Mouse (Mus musculus) neural tube, embryonic 13.5 days (tissue): ENCODE results near the gene 2900026A02Rik. TPM values are rescaled to one million over a fixed set of nuclear protein-coding genes. Genes with fewer than 3 reads are reported as not detected.

Experiments used
- ATAC-seq: fragments of 200-750 bp; cut with Nextera tagmentation; 2 replicates; pipeline ENCODE4 v1.8.0; 2017; ENCODE audit warnings: low read depth, mild to moderate bottlenecking, moderate TSS enrichment, moderate library complexity
- H3K27ac ChIP-seq: fragments of 300-500 bp; sonication (generic); replicated peaks from 2 replicates; pipeline ENCODE4 v1.5.1; 2015; ENCODE audit warnings: moderate library complexity, mild to moderate bottlenecking, inconsistent platforms
- H3K27me3 ChIP-seq: fragments of 300-500 bp; sonication (generic); 2 replicates; pipeline ENCODE4 v1.6.1; 2015; ENCODE audit warnings: mild to moderate bottlenecking, inconsistent platforms
- H3K36me3 ChIP-seq: fragments of 300-500 bp; sonication (generic); 2 replicates; pipeline ENCODE4 v1.6.1; 2015; ENCODE audit warnings: mild to moderate bottlenecking, inconsistent platforms
- H3K4me1 ChIP-seq: fragments of 300-500 bp; sonication (generic); replicated peaks from 2 replicates; pipeline ENCODE4 v1.6.1; 2015; ENCODE audit warnings: inconsistent platforms
- H3K4me2 ChIP-seq: fragments of 300-500 bp; sonication (generic); 2 replicates; pipeline ENCODE4 v1.6.1; 2015; ENCODE audit warnings: inconsistent platforms, mild to moderate bottlenecking, moderate library complexity
- H3K4me3 ChIP-seq: fragments of 300-500 bp; sonication (generic); 2 replicates; pipeline ENCODE4 v1.5.1; 2015; ENCODE audit warnings: mild to moderate bottlenecking, inconsistent platforms
- H3K9ac ChIP-seq: fragments of 300-500 bp; sonication (generic); 2 replicates; pipeline ENCODE4 v1.6.1; 2015; ENCODE audit warnings: moderate library complexity, mild to moderate bottlenecking, inconsistent platforms
- H3K9me3 ChIP-seq: fragments of 300-500 bp; sonication (generic); 2 replicates; pipeline ENCODE4 v1.6.1; 2016; ENCODE audit warnings: inconsistent platforms
- WGBS: fragments of 180-500 bp; shearing (Covaris S2); methylation state at CpG from one replicate; pipeline ENCODE4 v1.1.7; 2015; 5-methylcytosine and 5-hydroxymethylcytosine counted together
- polyA plus RNA-seq: library from polyadenylated mRNA; unstranded; fragments of >200 nt; fragmentation: Nextera tagmentation; extraction: Ambion mirVana; gene quantifications from 2 replicates; pipeline ENCODE4 v1.2.1, GENCODE M21; 2015

Gene 2900026A02Rik
- polyA plus RNA-seq, 1 experiment from 2014 or later, result 2.6 TPM

DNA sequence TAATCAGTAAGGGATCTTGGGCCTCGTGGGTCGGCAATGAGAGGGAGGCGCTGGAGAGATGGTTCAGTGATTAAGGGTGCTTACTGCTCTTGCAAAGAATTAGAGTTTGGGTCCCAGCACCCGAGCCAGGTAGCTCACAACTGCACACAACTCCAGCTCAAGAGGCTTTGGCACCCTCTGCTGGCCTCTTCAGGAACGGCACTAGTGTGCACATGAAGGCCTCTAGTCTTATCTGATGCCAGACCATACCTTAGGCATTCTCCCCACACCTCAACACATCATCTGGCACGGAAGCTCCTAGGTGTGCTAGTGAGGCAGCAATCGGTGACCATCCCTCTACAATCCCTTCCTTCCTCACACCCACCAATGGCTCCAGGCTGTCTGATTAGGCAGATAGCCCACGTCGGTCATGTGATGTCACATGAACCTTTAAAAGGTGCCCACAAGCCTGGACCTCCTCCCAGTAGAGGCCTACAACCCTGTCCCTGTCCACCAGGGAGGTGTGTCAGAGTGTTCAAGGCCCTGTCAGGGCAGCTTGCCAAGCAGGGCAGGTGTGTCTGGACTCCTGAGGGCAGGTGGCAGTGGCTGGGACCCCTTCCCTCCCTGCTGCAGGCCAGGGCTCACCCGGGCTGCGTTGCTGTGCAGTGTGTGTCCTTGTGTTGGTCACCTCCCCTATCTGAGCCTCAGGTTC, 50.8 kb downstream of the 2900026A02Rik start:
- H3K36me3 ChIP-seq, result no peaks in the 10 kb centered on the region
- H3K27ac ChIP-seq, result no peak overlapping the region
- peaks cover 6% of the 10 kb centered on the region for H3K4me1 ChIP-seq
- no peaks in the 10 kb centered on the region for H3K9me3 ChIP-seq
- ATAC-seq, result no peak
- no peak overlapping the region for H3K9ac ChIP-seq
- no peak overlapping the region for H3K4me2 ChIP-seq
- 89% methylated on average over 11 of the region's 11 CpGs for WGBS
- H3K4me3 ChIP-seq, result no peak overlapping the region
- H3K27me3 ChIP-seq, result no peaks in the 10 kb centered on the region

DNA sequence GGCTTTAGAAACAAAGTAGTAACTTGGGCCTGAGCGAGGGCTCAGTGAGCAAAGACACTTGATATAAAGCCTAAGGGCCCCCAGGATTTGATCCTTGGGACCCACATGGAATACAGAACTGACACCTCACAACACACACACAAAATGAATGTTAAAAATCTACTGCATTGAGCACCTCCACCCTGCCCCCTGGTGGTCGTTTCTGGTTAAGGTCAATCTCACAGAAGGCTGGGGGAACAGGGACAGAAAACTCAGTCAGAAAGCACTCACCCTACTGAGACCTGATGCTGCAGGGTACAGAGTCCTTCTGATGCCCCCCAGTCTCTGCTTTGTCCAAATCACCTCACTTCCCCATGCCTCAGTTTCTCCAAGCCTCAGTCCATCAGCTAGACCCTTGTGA, 53.3 kb downstream of the 2900026A02Rik start:
- H3K27me3 ChIP-seq, result no peaks in the 10 kb centered on the region
- ATAC-seq, result no peak
- H3K27ac ChIP-seq, result no peak overlapping the region
- 40% methylated on average over 2 of the region's 2 CpGs for WGBS
- peaks cover 27% of the 10 kb centered on the region for H3K4me1 ChIP-seq
- H3K9me3 ChIP-seq, result no peaks in the 10 kb centered on the region
- no peak overlapping the region for H3K4me2 ChIP-seq
- no peak overlapping the region for H3K9ac ChIP-seq
- no peak overlapping the region for H3K4me3 ChIP-seq
- no peaks in the 10 kb centered on the region for H3K36me3 ChIP-seq

- peaks cover 40% of the 10 kb centered on the region for H3K4me1 ChIP-seq
- WGBS, result 46% methylated on average over 11 of the region's 11 CpGs
- H3K27me3 ChIP-seq, result no peaks in the 10 kb centered on the region
- no peak overlapping the region for H3K9ac ChIP-seq
- H3K4me3 ChIP-seq, result no peak overlapping the region
- H3K4me2 ChIP-seq, result no peak overlapping the region
- 0 out of 2 replicates have a peak overlapping the region, but pooled peaks have one; percentile 10 for H3K27ac ChIP-seq
- no peaks in the 10 kb centered on the region for H3K36me3 ChIP-seq
- H3K9me3 ChIP-seq, result no peaks in the 10 kb centered on the region
- ATAC-seq, result peak; percentile 13; the same call in 1 of the 2 replicates
Measured at GRCm38 (mm10) chr5:113165481-113165880, 55.6 kb downstream of the 2900026A02Rik start.

DNA sequence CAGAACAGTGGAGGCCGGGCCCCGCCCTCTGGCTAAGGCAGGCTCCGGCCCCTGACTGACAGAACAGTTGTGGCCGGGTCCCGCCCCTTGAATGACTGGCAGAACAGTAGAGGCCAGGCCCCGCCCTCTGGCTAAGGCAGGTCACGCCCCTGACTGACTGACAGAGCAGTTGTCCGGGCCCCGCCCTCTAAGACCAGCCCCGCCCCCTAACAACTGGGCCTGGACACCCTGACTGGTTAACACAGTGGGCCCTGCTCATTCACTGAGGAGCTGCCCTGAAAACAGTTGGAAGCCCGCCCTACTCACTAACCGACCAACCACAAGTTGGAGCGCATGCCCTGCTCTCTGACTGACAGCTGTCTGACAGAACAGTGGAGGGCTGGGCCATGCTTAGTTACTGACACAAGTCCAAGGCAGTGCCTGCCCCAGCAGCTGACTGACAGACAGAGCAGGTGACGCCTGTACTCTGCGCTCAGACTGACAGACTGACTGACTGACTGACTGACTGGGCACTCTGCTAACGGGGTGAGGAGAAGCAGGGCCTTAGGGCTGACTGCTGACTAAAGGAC, 56.1 kb downstream of the 2900026A02Rik start:
- H3K27ac ChIP-seq, result 0 out of 2 replicates have a peak overlapping the region, but pooled peaks have one; percentile 10

GRCm38 (mm10) chr5:113164448-113164847, 56.6 kb downstream of the 2900026A02Rik start:
- 26% methylated on average over 9 of the region's 9 CpGs for WGBS
- no peak overlapping the region for H3K9ac ChIP-seq
- H3K27ac ChIP-seq, result no peak overlapping the region
- ATAC-seq, result no peak
- no peak overlapping the region for H3K4me3 ChIP-seq
- H3K36me3 ChIP-seq, result no peaks in the 10 kb centered on the region
- H3K4me2 ChIP-seq, result no peak overlapping the region
- no peaks in the 10 kb centered on the region for H3K27me3 ChIP-seq
- no peaks in the 10 kb centered on the region for H3K9me3 ChIP-seq
- H3K4me1 ChIP-seq, result peaks cover 48% of the 10 kb centered on the region

More for the DNA sequence above, 56.1 kb downstream of the 2900026A02Rik start:
- Histone ChIP-seq H3K9ac (no peak overlapping the region), H3K9me3 (no peaks in the 10 kb centered on the region), H3K4me2 (no peak overlapping the region), H3K4me1 (peaks cover 46% of the 10 kb centered on the region), H3K4me3 (no peak overlapping the region), H3K27me3 (no peaks in the 10 kb centered on the region), H3K36me3 (no peaks in the 10 kb centered on the region)
- 7% methylated on average over 16 of the region's 16 CpGs for WGBS
- ATAC-seq, result peak; percentile 67

DNA sequence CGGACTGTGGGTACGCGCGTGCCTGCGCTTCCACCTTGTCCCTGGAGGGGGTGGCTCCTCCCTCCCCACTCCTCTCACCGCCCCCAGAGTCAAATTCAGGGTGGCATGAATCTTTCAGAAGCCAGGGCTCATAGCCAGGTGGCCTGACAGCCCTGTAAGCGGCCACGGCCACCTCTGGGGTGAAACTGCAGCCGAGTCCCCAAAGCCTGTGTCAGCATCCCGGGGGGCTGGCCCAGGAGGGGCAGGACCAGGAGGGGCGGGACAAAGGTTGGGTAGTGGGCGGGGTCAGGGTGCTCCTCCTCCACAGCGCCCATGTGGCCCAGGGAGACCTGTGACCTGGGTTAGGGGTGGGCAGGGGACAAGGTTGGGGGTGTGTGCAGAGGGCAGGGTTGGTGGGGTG, 57.9 kb downstream of the 2900026A02Rik start:
- Histone ChIP-seq H3K4me3 (peak overlapping the region; percentile 20), H3K9me3 (no peaks in the 10 kb centered on the region), H3K36me3 (no peaks in the 10 kb centered on the region), H3K27ac (no peak overlapping the region), H3K27me3 (no peaks in the 10 kb centered on the region), H3K9ac (no peak overlapping the region), H3K4me2 (peak overlapping the region; percentile 47), H3K4me1 (peaks cover 58% of the 10 kb centered on the region)
- WGBS, result 7% methylated on average over 13 of the region's 13 CpGs
- no peak for ATAC-seq

GRCm38 (mm10) chr5:113162699-113163098, 58.3 kb downstream of the 2900026A02Rik start:
- H3K4me3 ChIP-seq, result peak overlapping the region; percentile 20
- H3K4me1 ChIP-seq, result peaks cover 58% of the 10 kb centered on the region
- H3K27me3 ChIP-seq, result no peaks in the 10 kb centered on the region
- H3K4me2 ChIP-seq, result peak overlapping the region; percentile 47
- 16% methylated on average over 9 of the region's 9 CpGs for WGBS
- no peaks in the 10 kb centered on the region for H3K36me3 ChIP-seq
- no peak overlapping the region for H3K9ac ChIP-seq
- no peak for ATAC-seq
- no peaks in the 10 kb centered on the region for H3K9me3 ChIP-seq
- H3K27ac ChIP-seq, result no peak overlapping the region

DNA sequence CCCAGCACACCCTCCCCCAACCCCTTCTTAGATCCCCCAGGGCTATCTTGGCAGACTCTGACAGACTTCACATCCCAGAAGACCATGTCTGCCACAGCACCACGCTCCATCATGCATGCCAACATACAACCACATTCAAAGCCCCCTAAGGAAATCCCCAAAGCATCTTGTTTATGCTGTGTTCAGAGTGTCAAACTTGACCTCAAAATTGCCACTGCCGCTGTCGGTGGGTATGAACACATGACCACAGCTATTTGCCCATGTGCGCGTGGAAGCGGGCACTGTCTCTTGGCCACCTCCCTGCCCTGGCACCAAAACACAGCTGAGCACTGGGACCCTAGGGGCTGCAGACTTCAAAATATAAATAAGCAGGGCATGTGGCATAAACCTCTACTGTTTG, 59.5 kb downstream of the 2900026A02Rik start:
- WGBS, result 79% methylated on average over 6 of the region's 6 CpGs
- Histone ChIP-seq H3K4me3 (no peak overlapping the region), H3K4me2 (no peak overlapping the region), H3K9me3 (no peaks in the 10 kb centered on the region), H3K4me1 (peaks cover 58% of the 10 kb centered on the region), H3K9ac (no peak overlapping the region), H3K27ac (no peak overlapping the region), H3K36me3 (no peaks in the 10 kb centered on the region), H3K27me3 (no peaks in the 10 kb centered on the region)
- no peak for ATAC-seq

DNA sequence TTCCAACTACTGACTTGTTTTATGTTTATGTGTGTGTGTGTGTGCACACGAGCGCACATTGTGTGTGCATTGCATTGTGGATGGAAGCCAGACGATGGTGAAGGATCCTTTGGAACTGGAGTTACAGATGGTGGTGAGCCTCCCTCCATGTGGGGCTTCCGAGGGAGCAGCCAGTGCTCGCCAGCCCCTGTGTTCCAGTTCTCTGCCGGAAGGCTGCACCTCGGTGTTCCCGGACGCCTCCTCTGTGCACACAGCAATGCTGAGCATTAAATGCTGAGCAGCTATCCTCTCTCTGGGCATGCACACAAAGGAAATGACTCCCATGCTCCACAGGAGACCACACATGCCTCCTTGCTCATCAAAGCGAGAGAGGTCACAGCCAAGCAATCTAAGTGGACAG, 60.7 kb downstream of the 2900026A02Rik start:
- 0 out of 2 replicates have a peak overlapping the region, but pooled peaks have one; percentile 6 for H3K27ac ChIP-seq
- no peak overlapping the region for H3K4me3 ChIP-seq
- no peak for ATAC-seq
- 57% methylated on average over 10 of the region's 10 CpGs for WGBS
- H3K9ac ChIP-seq, result no peak overlapping the region
- H3K27me3 ChIP-seq, result no peaks in the 10 kb centered on the region
- H3K4me2 ChIP-seq, result no peak overlapping the region
- peaks cover 53% of the 10 kb centered on the region for H3K4me1 ChIP-seq
- no peaks in the 10 kb centered on the region for H3K9me3 ChIP-seq
- H3K36me3 ChIP-seq, result no peaks in the 10 kb centered on the region

DNA sequence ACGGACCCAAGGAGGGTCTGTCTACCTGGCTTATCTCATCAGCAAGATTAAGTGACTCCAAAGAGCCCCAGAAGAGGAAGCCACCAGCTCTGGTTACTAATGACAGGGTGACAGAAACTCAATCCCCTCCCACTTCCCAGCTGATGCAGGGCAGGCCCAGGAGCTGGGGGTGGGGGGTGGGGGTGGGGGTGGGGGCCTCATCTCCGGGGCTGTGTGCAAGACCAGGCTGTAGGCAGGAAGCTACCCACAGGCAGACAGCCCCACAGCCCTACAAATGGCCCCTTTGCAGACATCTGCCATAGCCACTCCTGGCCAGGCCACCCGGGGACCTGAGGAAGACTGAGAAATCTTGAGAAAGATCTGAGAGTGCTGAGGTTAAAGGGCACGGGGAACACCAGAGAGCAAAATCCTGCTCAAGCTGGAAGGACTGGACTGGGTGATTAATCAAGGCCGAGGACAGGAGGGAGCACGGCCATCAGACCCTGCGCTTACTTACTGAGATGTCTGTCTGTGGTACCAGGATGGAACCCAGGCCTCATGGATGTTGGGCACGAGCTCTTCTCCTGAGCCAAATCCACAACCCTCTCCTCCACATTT, 62.2 kb downstream of the 2900026A02Rik start:
- 0 out of 2 replicates have a peak overlapping the region, but pooled peaks have one; percentile 33 for H3K27ac ChIP-seq
- 46% methylated on average over 8 of the region's 8 CpGs for WGBS
- ATAC-seq, result no peak
- H3K4me1 ChIP-seq, result peaks cover 45% of the 10 kb centered on the region
- no peaks in the 10 kb centered on the region for H3K27me3 ChIP-seq
- H3K36me3 ChIP-seq, result no peaks in the 10 kb centered on the region
- no peak overlapping the region for H3K4me3 ChIP-seq
- H3K4me2 ChIP-seq, result no peak overlapping the region
- H3K9ac ChIP-seq, result peak overlapping the region; percentile 22; the same call in 1 of the 2 replicates
- no peaks in the 10 kb centered on the region for H3K9me3 ChIP-seq

GRCm38 (mm10) chr5:113157588-113157987, 63.4 kb downstream of the 2900026A02Rik start:
- Histone ChIP-seq H3K4me3 (no peak overlapping the region), H3K9me3 (no peaks in the 10 kb centered on the region), H3K27ac (peak overlapping the region; percentile 33; the same call in 1 of the 2 replicates), H3K9ac (0 out of 2 replicates have a peak overlapping the region, but pooled peaks have one; percentile 8), H3K4me1 (peaks cover 45% of the 10 kb centered on the region), H3K4me2 (no peak overlapping the region), H3K36me3 (no peaks in the 10 kb centered on the region), H3K27me3 (no peaks in the 10 kb centered on the region)
- no peak for ATAC-seq
- 75% methylated on average over 10 of the region's 10 CpGs for WGBS

- Histone ChIP-seq H3K9ac (no peak overlapping the region), H3K27ac (no peak overlapping the region; the same call in 1 of the 2 replicates), H3K27me3 (no peaks in the 10 kb centered on the region), H3K36me3 (no peaks in the 10 kb centered on the region), H3K9me3 (no peaks in the 10 kb centered on the region), H3K4me3 (no peak overlapping the region), H3K4me1 (peaks cover 47% of the 10 kb centered on the region), H3K4me2 (no peak overlapping the region)
- WGBS, result 79% methylated on average over 5 of the region's 5 CpGs
- no peak for ATAC-seq
Measured at GRCm38 (mm10) chr5:113157006-113157405, 64.0 kb downstream of the 2900026A02Rik start.
